18 mouse cellular contexts compared by ENCODE assay signal in the genomic region with DNA sequence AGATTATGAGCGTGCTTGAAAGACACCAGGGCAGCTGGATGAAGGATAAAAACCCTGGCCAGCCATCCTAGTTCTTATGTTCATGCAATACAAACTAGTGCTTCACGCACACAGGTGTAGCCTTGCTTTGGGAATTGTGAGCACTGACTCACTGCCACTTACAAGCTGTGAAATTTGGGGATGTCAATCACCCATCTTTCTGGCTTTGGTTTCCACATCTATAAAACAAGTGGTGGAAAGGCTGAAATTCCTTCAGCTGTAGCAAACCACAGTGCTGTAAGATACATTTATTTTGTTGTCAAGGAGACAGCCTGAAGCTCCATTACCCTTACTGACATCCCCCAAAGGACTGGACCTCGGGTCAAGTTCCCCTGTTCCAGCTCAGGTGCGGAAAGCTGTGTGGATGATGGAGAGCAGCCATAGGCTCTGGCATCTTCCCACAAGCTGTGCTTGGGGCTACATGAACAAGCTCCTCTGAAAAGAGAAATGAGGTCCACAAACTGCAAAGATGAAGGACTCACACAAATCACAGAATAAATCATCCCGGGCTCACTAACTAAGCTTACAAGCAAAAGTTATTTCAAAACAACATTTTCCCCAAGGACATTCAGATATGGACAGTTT.
"Had no signal": no experiment of that assay in that cellular context is flagged by ENCODE, and none has a peak within 500 bp of the region (broad histone marks: within the 10 kb centered on the region; RNA-seq: fewer than 3 reads in every experiment).

No protein-coding gene starts in this region.

- H3K4me3 ChIP-seq: layer of hippocampus, adult 2 months; liver, embryonic 13.5 days; midbrain, embryonic 12.5 days; myocyte; neural tube, embryonic 13.5 days had no signal

- DNase-seq: kidney, adult 2 months; kidney, postnatal 25 days; layer of hippocampus, adult 9-11 months; liver; liver, embryonic 13.5 days; lung, adult 2 months; lung, postnatal 14 days; lung, postnatal 4 days; thymus, adult 18-20 months; thymus, postnatal 14 days; thymus, postnatal 4 days had no signal

- H3K9ac ChIP-seq: liver, embryonic 13.5 days; midbrain, embryonic 12.5 days; neural tube, embryonic 13.5 days had no signal

- H3K4me2 ChIP-seq: liver, embryonic 13.5 days; midbrain, embryonic 12.5 days; neural tube, embryonic 13.5 days had no signal

- H3K27ac ChIP-seq: kidney, postnatal 0 days; layer of hippocampus, adult 2 months; liver, embryonic 13.5 days; midbrain, embryonic 12.5 days; neural tube, embryonic 13.5 days had no signal

- H3K36me3 ChIP-seq: liver, embryonic 13.5 days; midbrain, embryonic 12.5 days; neural tube, embryonic 13.5 days had no signal

- H3K4me1 ChIP-seq: liver, embryonic 13.5 days; midbrain, embryonic 12.5 days; neural tube, embryonic 13.5 days had no signal

- H3K9me3 ChIP-seq: liver, embryonic 13.5 days; midbrain, embryonic 12.5 days; neural tube, embryonic 13.5 days had no signal

- ATAC-seq: intestine, embryonic 16.5 days; midbrain, embryonic 16.5 days had no signal

- H3K27me3 ChIP-seq: liver, embryonic 13.5 days; midbrain, embryonic 12.5 days; neural tube, embryonic 13.5 days had no signal
